Mouse (Mus musculus) MEL (cell line): ENCODE measurements around the gene Tmbim6. TPM values are rescaled to one million over a fixed set of nuclear protein-coding genes. Genes with fewer than 3 reads are reported as not detected.

ENCODE experiments used
- DNase-seq: peaks from one replicate; pipeline ENCODE4 v3.0.0; 2011; ENCODE audit warnings: low read depth, low spot score
- H3K27ac ChIP-seq: 2 replicates; pipeline ENCODE4 v1.5.1; 2012; ENCODE audit warnings: low read depth, mild to moderate bottlenecking, control low read depth, low read length, moderate library complexity; ENCODE audit not compliant: control insufficient read depth
- H3K27me3 ChIP-seq, 2 experiments: fragments of 150-350 bp in 1 of 2; sonication (generic) in 1 of 2; 2 replicates each; pipeline ENCODE4 v1.6.1; 2012; ENCODE audit warnings: low read length in 2 of 2, mild to moderate bottlenecking in 2 of 2, improper control_type of control experiment in 1 of 2, moderate library complexity in 1 of 2; ENCODE audit not compliant: insufficient read depth in 2 of 2, control insufficient read depth in 1 of 2
- H3K36me3 ChIP-seq, 2 experiments: 2 replicates each; pipeline ENCODE4 v1.6.1; 2012 to 2014; ENCODE audit warnings: low read length in 2 of 2, improper control_type of control experiment in 1 of 2, inconsistent platforms in 1 of 2, mild to moderate bottlenecking in 1 of 2; ENCODE audit not compliant: insufficient read depth in 2 of 2, control insufficient read depth in 1 of 2
- H3K4me1 ChIP-seq, 2 experiments: fragments of 150-350 bp in 1 of 2; sonication (generic) in 1 of 2; 2 replicates each; pipeline ENCODE4 v1.6.1; 2012; ENCODE audit warnings: low read length in 2 of 2, improper control_type of control experiment in 1 of 2, mild to moderate bottlenecking in 1 of 2; ENCODE audit not compliant: insufficient read depth in 2 of 2, control insufficient read depth in 1 of 2
- H3K4me3 ChIP-seq, 2 experiments: fragments of 150-350 bp in 1 of 2; sonication (generic) in 1 of 2; 2 replicates each; pipeline ENCODE4 v1.5.1; 2012; ENCODE audit warnings: low read depth in 2 of 2, low read length in 2 of 2, mild to moderate bottlenecking in 2 of 2, moderate library complexity in 2 of 2, control low read depth in 1 of 2, improper control_type of control experiment in 1 of 2; ENCODE audit not compliant: control insufficient read depth in 1 of 2, insufficient read depth in 1 of 2
- H3K79me2 ChIP-seq: 2 replicates; pipeline ENCODE4 v1.6.1; 2012; ENCODE audit warnings: mild to moderate bottlenecking, low read length, moderate library complexity; ENCODE audit not compliant: control insufficient read depth, poor library complexity, insufficient read depth
- H3K9ac ChIP-seq: 2 replicates; pipeline ENCODE4 v1.6.1; 2012; ENCODE audit warnings: low read depth, mild to moderate bottlenecking, control low read depth, low read length, moderate library complexity; ENCODE audit not compliant: control insufficient read depth, poor library complexity, severe bottlenecking
- H3K9me3 ChIP-seq: fragments of 150-350 bp; sonication (generic); replicated peaks from 2 replicates; pipeline ENCODE4 v1.6.1; 2012; ENCODE audit warnings: mild to moderate bottlenecking, low read length, improper control_type of control experiment, moderate library complexity; ENCODE audit not compliant: insufficient read depth
- BHLHE40 ChIP-seq: IDR thresholded peaks from 2 replicates; pipeline ENCODE4 v1.6.1; 2012; ENCODE audit warnings: low read depth, mild to moderate bottlenecking, inconsistent platforms, low read length, improper control_type of control experiment, borderline replicate concordance
- CHD2 ChIP-seq: IDR thresholded peaks from 2 replicates; pipeline ENCODE4 v1.6.1; 2011; ENCODE audit warnings: low read length, improper control_type of control experiment
- E2F4 ChIP-seq: IDR thresholded peaks from 2 replicates; pipeline ENCODE4 v1.6.1; 2011; ENCODE audit warnings: low read depth, low read length, improper control_type of control experiment, borderline replicate concordance
- ELF1 ChIP-seq: IDR thresholded peaks from 2 replicates; pipeline ENCODE4 v1.6.1; 2014; ENCODE audit warnings: low read depth, mild to moderate bottlenecking, inconsistent platforms, low read length, improper control_type of control experiment, moderate library complexity
- EP300 ChIP-seq, 2 experiments: IDR thresholded peaks; 2 replicates each; pipeline ENCODE4 v1.6.1; 2011; ENCODE audit warnings: improper control_type of control experiment in 2 of 2, low read length in 2 of 2, low read depth in 1 of 2, mild to moderate bottlenecking in 1 of 2
- ETS1 ChIP-seq: IDR thresholded peaks from 2 replicates; pipeline ENCODE4 v1.6.1; 2012; ENCODE audit warnings: low read depth, mild to moderate bottlenecking, inconsistent platforms, low read length, improper control_type of control experiment, moderate library complexity
- GABPA ChIP-seq: IDR thresholded peaks from 2 replicates; pipeline ENCODE4 v1.6.1; 2012; ENCODE audit warnings: low read depth, mild to moderate bottlenecking, inconsistent platforms, low read length, improper control_type of control experiment, moderate library complexity
- GATA1 ChIP-seq: IDR thresholded peaks from 2 replicates; pipeline ENCODE4 v1.6.1; 2011; ENCODE audit warnings: low read depth, low read length, improper control_type of control experiment
- MAFK ChIP-seq: IDR thresholded peaks from 2 replicates; pipeline ENCODE4 v1.6.1; 2011; ENCODE audit warnings: low read depth, mild to moderate bottlenecking, low read length, improper control_type of control experiment, borderline replicate concordance
- MEF2A ChIP-seq: IDR thresholded peaks from 2 replicates; pipeline ENCODE4 v1.6.1; 2014; ENCODE audit warnings: low read depth, mild to moderate bottlenecking, inconsistent platforms, low read length, improper control_type of control experiment; ENCODE audit not compliant: poor library complexity, insufficient replicate concordance, severe bottlenecking; ENCODE audit errors: extremely low read depth
- MXI1 ChIP-seq: IDR thresholded peaks from 2 replicates; pipeline ENCODE4 v1.6.1; 2011; ENCODE audit warnings: mild to moderate bottlenecking, low read depth, low read length, improper control_type of control experiment
- MYB ChIP-seq: IDR thresholded peaks from 2 replicates; pipeline ENCODE4 v1.6.1; 2011; ENCODE audit warnings: mild to moderate bottlenecking, low read depth, low read length, improper control_type of control experiment
- MYC ChIP-seq: IDR thresholded peaks from 2 replicates; pipeline ENCODE4 v1.6.1; 2011; ENCODE audit warnings: low read depth, mild to moderate bottlenecking, low read length, improper control_type of control experiment, moderate library complexity
- NRF1 ChIP-seq: IDR thresholded peaks from 2 replicates; pipeline ENCODE4 v1.6.1; 2014; ENCODE audit warnings: low read depth, mild to moderate bottlenecking, inconsistent platforms, low read length, improper control_type of control experiment, moderate library complexity; ENCODE audit not compliant: poor library complexity, insufficient read depth, severe bottlenecking
- POLR2AphosphoS2 ChIP-seq: IDR thresholded peaks from 2 replicates; pipeline ENCODE4 v1.6.1; 2011; ENCODE audit warnings: low read length, improper control_type of control experiment
- RAD21 ChIP-seq: IDR thresholded peaks from 2 replicates; pipeline ENCODE4 v1.6.1; 2011; ENCODE audit warnings: mild to moderate bottlenecking, low read depth, low read length, improper control_type of control experiment
- SIN3A ChIP-seq: IDR thresholded peaks from 2 replicates; pipeline ENCODE4 v1.6.1; 2012; ENCODE audit warnings: low read length, improper control_type of control experiment, inconsistent platforms
- SMC3 ChIP-seq: IDR thresholded peaks from 2 replicates; pipeline ENCODE4 v1.6.1; 2011; ENCODE audit warnings: low read depth, low read length, improper control_type of control experiment
- USF1 ChIP-seq: IDR thresholded peaks from 2 replicates; pipeline ENCODE4 v1.6.1; 2014; ENCODE audit warnings: low read depth, mild to moderate bottlenecking, inconsistent platforms, low read length, improper control_type of control experiment, moderate library complexity
- USF2 ChIP-seq, 2 experiments: IDR thresholded peaks; 2 replicates each; pipeline ENCODE4 v1.6.1; 2011 to 2012; ENCODE audit warnings: improper control_type of control experiment in 2 of 2, low read length in 2 of 2, borderline replicate concordance in 1 of 2, inconsistent platforms in 1 of 2, low read depth in 1 of 2, mild to moderate bottlenecking in 1 of 2; ENCODE audit not compliant: insufficient read depth in 1 of 2
- ZKSCAN1 ChIP-seq: IDR thresholded peaks from 2 replicates; pipeline ENCODE4 v1.6.1; 2012; ENCODE audit warnings: low read depth, mild to moderate bottlenecking, inconsistent platforms, low read length, improper control_type of control experiment, moderate library complexity
- ZMIZ1 ChIP-seq: IDR thresholded peaks from 2 replicates; pipeline ENCODE4 v1.6.1; 2012; ENCODE audit warnings: low read depth, mild to moderate bottlenecking, inconsistent platforms, low read length, improper control_type of control experiment, moderate library complexity
- ZNF384 ChIP-seq: IDR thresholded peaks from 2 replicates; pipeline ENCODE4 v1.6.1; 2012; ENCODE audit warnings: low read depth, mild to moderate bottlenecking, inconsistent platforms, low read length, improper control_type of control experiment
- polyA plus RNA-seq, 2 experiments: library from polyadenylated mRNA; stranded (reverse) in 1 of 2; unstranded in 1 of 2; fragments of >175 nt in 1 of 2; fragments of >200 nt in 1 of 2; gene quantifications; 2 replicates each; pipeline versions ENCODE4 v1.2.1 to v1.2.4; 2012; ENCODE audit warnings: low replicate concordance in 2 of 2, low read depth in 1 of 2; ENCODE audit not compliant: insufficient read length in 2 of 2, insufficient read depth in 1 of 2, missing spikeins in 1 of 2
- total RNA-seq: library from RNA; depleted of rRNA; stranded (reverse); fragments of 300-350 nt; gene quantifications from 2 replicates; pipeline ENCODE4 v1.2.3, GENCODE M21; 2012

Tmbim6 gene
- total and polyA plus RNA-seq, 3 experiments, result 243 to 339 TPM; not detected in 1

- Histone ChIP-seq H3K36me3 (no peaks in the 10 kb centered on the region), H3K4me3 (no peak within 1 kb of the TSS), H3K9ac (no peak within 1 kb of the TSS), H3K9me3 (no peaks in the 10 kb centered on the region), H3K79me2 (no peaks in the 10 kb centered on the region), H3K27ac (no peak within 1 kb of the TSS), H3K27me3 (peaks cover 13 to 38% of the 10 kb centered on the region in 2 experiments), H3K4me1 (no peaks in the 10 kb centered on the region)
- no peak for TF ChIP-seq USF2 (IDR thresholded peaks at IDR 0.05; ENCODE audit: borderline replicate concordance in 1 of 2, insufficient read depth in 1 of 2, low read depth in 1 of 2, low read length in 2 of 2)
- no peak for TF ChIP-seq MAFK
- TF ChIP-seq ELF1, result no peak
- TF ChIP-seq POLR2AphosphoS2, result no peak
- no peak for TF ChIP-seq ZKSCAN1
- no peak for TF ChIP-seq CHD2
- no peak for TF ChIP-seq EP300 (IDR thresholded peaks at IDR 0.05; ENCODE audit: low read depth in 1 of 2, low read length in 2 of 2)
- TF ChIP-seq MYC, result no peak
- DNase-seq, result no peak
Observed at GRCm38 (mm10) chr15:99370259-99370691, 22.4 kb upstream of the Tmbim6 start, which contains the start of gene Fmnl3. Fmnl3 (minus strand) TSS chr15:99370482.

GRCm38 (mm10) chr15:99371526-99372340, 20.9 kb upstream of the Tmbim6 start:
- Histone ChIP-seq H3K27ac (no peak overlapping the region), H3K9me3 (no peaks in the 10 kb centered on the region), H3K9ac (no peak overlapping the region), H3K4me3 (no peak overlapping the region), H3K36me3 (no peaks in the 10 kb centered on the region), H3K79me2 (no peaks in the 10 kb centered on the region), H3K4me1 (no peaks in the 10 kb centered on the region; a peak in 2 of 4 replicates), H3K27me3 (peaks cover 13 to 36% of the 10 kb centered on the region in 2 experiments)
- no peak for DNase-seq
- TF ChIP-seq GATA1 (no peak), MXI1 (no peak), MYB (no peak), BHLHE40 (no peak), CHD2 (no peak), USF1 (no peak), ZNF384 (no peak), E2F4 (no peak), MYC (no peak), NRF1 (no peak), ETS1 (no peak), SIN3A (no peak), MEF2A (no peak), GABPA (no peak), SMC3 (no peak), RAD21 (no peak), ZMIZ1 (no peak), EP300 (IDR thresholded peaks at IDR 0.05; ENCODE audit: low read depth in 1 of 2, low read length in 2 of 2) (no peak)
